Mouse (Mus musculus) heart, postnatal 0 days (tissue): ENCODE data around the gene Sox13.

Experiments
- CTCF ChIP-seq: IDR thresholded peaks from 2 replicates; pipeline ENCODE4 v1.5.1; 2016; ENCODE audit warnings: antibody characterized with exemption, control low read depth, low read depth
- EP300 ChIP-seq: IDR thresholded peaks from 2 replicates; pipeline ENCODE4 v1.6.1; 2016; ENCODE audit warnings: antibody characterized with exemption, low read depth

- TF ChIP-seq CTCF (peak; percentile 97), EP300 (no peak)
Observed at GRCm38 (mm10) chr1:133353371-133353809, 70.8 kb downstream of the Sox13 start.
